Mouse (Mus musculus): ENCODE data around the gene Lingo1. TPM values are rescaled to one million over a fixed set of nuclear protein-coding genes. Genes with fewer than 3 reads are reported as not detected.

The Lingo1 gene
- total RNA-seq, 2 experiments from 2014 or later = not detected

DNA sequence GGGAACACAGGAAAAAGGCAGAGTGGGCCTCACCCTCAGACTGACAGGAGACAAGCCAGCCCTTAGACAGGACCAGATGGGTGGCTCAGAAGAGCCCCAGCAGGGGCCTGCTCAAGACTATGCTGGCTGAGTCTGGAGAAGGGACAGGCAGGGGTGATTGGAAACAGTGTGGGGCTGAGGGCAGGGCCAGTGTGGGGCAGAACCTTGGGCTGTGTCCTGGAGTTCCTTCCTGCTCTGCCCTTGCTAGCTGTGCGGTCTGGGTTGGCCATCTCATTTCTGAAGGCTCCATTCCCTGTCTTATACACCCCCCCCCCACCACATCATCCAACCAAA, 109.2 kb downstream of the Lingo1 start:
- ATAC-seq (replicated peaks; ENCODE audit: low FRiP score, low TSS enrichment, poor library complexity, severe bottlenecking) = no peak

DNA sequence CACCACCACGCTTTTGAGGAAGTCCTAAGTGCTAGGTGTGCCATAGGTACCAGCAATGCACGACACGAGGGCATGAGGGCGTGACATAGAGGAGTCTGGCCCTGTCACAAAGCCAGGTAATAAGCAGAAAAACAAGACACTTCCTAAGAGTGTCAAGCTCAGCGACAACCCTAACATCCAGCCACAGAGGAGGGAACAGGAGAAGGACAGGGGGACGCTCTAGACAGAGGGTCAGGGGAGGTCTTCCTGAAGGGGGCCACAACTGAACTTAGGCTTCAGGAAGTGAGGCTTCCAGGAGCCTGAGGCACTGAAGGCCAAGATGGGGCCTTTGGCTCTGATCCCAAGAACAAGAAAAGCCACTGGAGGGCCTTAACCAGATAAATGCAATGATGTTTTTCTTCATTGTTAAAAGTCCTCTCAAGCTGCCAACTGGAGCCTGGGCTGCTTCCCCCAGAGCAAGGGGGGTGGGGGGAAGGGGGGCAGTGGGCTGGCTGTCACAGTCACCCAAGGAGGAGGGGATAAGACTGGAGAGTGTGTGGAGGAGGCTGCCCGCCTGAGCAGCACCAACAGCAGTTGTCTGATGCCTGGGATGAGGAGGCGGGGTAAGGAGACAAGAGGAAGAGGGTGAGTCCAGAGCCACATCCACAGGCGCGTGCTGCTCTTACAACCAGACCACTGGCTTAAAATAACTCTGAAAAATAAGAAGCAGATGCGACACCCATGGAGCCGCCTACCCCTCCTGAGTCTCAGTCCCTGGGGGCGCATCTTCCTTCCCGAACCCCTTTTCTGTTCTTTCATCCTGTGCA, 109.7 kb downstream of the Lingo1 start:
- no peak for ATAC-seq (replicated peaks; ENCODE audit: low FRiP score, low TSS enrichment, poor library complexity, severe bottlenecking)

DNA sequence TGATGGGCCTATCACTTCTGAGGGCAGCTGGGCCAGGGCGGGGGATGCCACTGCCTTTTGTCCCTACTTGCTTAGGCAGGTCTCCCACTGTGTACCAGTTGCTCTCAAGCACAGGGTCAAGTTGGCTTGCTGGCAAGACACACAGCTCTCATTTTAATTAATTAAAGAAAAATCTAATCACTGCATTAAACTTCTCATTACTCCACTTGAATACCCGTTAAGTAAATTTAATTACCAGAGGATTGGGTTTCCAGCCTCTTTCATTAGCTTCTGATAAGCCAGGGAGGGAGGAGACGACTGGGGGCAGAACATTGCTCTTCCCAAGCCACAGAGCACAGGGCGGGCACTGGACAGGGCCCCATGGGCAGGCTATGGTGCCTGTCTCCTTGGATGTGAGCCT, 113.4 kb downstream of the Lingo1 start:
- no peak for ATAC-seq (replicated peaks; ENCODE audit: low FRiP score, low TSS enrichment, poor library complexity, severe bottlenecking)

DNA sequence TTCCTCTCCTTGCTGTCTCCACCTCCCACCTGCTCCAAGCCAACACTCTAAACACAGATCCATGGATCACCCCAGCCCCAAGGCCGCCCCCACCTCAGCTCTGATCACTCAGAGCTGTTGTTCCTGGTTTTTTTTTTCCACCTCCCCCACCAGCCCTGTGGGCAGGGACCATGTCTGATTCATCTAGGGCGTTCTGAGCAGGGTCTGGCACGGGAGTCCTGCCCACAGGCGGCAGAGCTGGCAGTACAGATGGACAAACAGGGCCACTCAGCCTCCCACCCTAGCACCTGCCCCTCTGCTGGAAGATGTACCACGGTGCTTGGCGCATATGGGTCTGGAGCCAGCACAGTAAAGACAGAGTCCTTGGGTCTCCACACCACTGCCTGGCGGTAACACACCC, 114.3 kb downstream of the Lingo1 start:
- ATAC-seq (replicated peaks; ENCODE audit: low FRiP score, low TSS enrichment, poor library complexity, severe bottlenecking) = no peak

DNA sequence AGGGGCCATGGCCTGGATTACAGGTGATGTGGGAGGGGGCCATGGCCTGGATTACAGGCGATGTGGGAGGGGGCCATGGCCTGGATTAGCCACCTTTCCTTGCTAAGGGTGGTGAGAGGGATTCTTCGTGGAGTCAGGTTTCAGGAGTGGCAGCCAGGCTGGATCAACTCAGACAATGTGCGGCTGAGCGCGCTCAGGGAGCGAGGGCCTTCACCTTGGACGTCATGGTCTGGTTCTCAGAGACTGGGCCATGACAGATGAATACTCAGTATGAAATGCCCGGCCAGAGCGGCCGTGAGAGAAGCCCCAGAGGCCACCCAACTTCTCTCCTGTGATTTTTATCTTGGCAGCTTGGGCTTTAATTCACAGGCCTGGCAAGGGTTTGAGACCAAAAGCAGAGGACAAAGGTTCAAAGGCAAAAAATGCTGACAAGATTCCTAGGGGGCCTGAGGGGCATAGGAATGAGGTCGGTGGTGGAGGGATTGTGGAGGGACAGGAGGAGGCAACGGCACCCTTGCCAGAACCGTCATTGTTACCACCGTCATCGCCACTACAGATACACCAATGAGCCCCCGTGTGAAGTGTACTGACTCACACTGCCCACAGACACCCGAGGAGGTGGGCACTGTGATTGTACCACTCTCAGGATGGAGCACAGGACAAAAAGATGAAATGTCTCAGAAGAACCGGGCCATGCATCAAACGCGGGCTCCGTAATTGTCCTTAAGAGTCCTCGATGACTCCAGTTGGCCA, 117.2 kb downstream of the Lingo1 start:
- no peak for ATAC-seq (replicated peaks; ENCODE audit: low FRiP score, low TSS enrichment, poor library complexity, severe bottlenecking)

DNA sequence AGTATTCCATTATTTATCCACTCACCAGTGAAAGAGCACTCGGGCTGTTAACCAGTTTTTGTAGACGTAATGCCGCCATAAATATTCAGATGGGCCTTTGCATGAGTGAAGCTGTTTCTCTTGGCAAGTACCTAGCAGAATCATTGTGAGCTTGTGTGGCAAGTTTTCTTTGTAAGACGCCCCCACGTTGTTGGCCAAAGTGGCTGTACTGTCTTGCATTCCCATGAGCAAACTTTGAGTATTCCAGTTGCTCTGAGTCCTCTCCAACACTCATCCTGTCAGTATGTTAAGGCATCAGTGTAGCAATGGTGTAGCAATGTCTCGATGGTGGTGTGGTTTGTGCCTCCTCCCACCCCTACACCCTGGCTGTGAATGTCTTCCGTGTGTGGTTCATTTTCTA, 120.6 kb downstream of the Lingo1 start:
- ATAC-seq (replicated peaks; ENCODE audit: low FRiP score, low TSS enrichment, poor library complexity, severe bottlenecking) = no peak

DNA sequence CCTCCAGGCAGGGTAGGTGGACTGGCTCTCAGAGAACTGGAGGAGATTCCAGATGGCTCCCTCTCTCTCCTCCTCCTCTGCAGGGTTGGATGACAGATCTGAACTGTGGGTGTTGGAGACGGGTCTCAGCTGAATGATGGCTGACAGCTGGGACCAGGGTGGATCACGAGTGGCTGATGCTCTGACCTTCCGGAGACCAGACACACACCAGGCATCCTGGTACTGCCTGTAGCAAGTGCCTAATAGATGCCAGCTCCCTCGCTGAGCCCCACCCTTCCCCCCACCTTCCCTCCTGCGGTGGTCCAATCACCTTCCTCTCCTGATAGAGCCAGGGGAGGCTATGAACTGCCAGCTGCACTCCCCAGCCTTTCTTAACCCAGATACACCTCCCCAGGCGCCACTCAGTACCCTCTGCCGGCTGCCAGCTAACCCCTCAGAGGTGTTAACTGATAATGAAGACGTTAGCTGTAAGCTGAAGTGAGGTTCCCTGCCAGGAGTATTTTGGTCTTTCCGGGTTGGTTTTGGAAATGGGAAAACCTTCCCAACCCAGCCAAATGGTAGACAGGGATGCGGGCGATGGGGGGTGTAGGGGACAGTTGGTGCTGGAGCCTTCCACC, 126.6 kb downstream of the Lingo1 start:
- no peak for ATAC-seq (replicated peaks; ENCODE audit: low FRiP score, low TSS enrichment, poor library complexity, severe bottlenecking)

DNA sequence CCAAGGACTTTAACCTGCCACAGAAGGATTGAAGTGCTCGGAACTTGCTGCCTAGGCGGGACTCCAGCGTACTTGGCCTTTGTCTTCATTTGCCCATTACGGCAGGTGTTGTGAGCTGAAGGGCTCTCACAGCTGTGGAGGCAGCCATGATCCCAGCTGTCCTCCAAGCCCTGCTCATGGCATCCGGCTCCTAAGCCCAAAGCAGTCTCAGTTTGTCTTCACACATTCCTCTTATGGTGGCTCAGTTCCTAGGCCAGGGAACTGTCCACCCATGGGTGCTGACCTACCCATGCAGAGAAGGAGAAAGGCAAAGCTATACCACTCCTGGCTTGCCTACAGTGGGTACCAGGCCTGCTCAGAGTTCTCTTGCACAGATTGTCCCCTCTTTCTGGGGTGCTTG, 132.1 kb downstream of the Lingo1 start:
- no peak for ATAC-seq (replicated peaks; ENCODE audit: low FRiP score, low TSS enrichment, poor library complexity, severe bottlenecking)

DNA sequence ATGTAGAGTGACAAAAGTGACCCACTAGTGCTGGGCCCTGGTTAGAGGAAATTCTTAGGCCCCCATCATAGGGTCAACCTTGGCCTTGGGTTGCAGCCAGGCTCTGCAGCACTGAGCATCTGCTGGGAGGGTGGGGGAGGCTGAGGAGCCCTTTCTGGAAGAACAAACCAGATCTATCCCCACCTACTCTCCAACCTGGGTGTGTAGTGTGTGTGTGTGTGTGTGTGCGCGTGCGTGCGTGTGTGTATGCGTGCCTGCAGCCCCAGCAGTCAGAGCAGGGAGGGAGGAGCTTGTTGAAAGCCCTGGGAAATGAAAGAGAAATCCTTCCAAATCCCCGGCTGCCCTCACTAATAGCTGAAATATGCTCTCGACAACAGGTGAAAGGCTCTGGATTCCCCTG, 133.3 kb downstream of the Lingo1 start:
- ATAC-seq (replicated peaks; ENCODE audit: low FRiP score, low TSS enrichment, poor library complexity, severe bottlenecking) = no peak

DNA sequence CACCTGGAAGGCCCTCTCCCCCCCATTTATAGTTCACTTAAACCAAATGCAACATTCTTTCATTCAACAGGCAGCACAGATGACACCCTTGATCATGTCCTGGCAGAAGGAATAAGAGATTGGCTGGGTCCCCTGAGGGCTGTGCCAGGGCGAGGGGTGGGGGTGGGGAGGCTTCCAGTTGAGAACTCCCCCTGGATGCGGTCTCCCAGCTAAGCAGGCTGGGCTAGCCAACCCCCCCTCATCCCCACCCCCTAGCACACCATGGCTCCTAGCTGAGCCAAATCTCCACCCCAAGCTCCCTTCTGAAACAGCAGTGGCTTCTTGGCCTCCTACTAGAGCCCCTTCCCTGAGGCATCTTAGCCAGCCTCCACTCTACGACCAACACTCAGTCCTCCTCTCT, 133.9 kb downstream of the Lingo1 start:
- no peak for ATAC-seq (replicated peaks; ENCODE audit: low FRiP score, low TSS enrichment, poor library complexity, severe bottlenecking)

DNA sequence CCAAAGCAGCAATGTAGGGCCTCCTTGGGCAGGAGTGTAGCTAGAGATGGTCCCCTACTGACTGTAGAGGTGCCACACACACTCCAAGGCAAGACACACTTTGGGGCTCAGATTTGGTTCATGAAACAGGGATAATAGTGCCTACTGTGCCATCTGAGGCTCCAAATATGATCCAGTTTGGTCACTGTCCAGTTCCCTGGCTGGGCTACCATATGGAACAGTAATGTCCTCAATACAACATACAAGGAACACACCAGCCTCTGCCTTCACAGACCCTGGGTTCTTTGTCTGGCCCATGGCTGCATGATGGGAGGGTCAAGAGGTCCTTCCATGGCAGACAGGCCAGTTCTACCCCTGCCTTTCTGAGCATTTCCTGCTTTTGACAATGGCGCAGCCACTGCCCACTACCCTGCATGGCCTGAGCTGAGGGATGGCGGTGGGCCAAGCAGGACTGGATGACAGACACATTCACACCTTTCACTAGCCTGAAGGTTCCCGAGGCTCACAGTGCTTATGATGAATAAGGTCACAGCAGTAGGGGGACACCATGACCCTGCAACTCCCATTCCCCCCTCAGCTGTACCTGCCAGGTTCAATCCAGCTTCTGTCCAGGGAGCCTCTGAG, 134.9 kb downstream of the Lingo1 start:
- ATAC-seq (replicated peaks; ENCODE audit: low FRiP score, low TSS enrichment, poor library complexity, severe bottlenecking) = no peak

DNA sequence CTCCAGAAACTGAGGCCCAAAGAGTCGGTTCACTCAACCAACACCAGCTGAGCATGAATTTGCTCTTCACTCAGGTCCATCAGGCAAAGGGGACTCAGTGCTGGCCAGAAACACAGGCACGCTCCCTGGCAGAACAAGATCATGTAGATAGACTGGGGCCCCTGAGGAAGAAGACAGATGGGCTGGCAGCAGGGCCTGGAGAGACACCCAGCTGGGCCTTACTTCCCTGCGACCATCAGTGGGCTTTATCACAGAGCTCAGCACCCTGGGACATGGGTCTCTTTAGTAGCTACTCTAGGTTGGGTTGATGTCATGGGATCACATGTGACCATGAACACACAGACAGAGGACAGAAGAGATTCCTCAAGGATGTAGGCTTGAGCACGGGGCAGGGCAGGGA, 137.7 kb downstream of the Lingo1 start:
- ATAC-seq (replicated peaks; ENCODE audit: low FRiP score, low TSS enrichment, poor library complexity, severe bottlenecking) = no peak

DNA sequence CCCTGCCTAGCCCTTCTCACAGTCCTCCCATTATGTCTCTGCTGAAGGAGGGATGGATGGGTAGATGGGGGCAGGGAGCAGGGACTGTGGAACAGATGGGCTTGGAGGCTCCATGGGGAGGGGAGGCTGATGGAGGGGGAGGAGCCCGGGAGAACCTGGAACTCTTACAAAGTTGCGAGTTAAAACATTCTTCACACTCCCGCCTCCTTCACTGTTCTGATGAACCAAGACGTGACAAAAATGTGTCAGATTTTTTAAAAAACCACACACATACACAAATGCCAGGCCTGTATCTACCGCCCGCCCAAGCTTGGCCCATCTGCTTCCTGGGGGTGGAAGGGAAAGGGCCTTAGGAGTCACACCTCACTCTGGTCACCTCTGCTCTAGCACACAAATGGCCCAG, 138.3 kb downstream of the Lingo1 start:
- ATAC-seq (replicated peaks; ENCODE audit: low FRiP score, low TSS enrichment, poor library complexity, severe bottlenecking) = no peak

DNA sequence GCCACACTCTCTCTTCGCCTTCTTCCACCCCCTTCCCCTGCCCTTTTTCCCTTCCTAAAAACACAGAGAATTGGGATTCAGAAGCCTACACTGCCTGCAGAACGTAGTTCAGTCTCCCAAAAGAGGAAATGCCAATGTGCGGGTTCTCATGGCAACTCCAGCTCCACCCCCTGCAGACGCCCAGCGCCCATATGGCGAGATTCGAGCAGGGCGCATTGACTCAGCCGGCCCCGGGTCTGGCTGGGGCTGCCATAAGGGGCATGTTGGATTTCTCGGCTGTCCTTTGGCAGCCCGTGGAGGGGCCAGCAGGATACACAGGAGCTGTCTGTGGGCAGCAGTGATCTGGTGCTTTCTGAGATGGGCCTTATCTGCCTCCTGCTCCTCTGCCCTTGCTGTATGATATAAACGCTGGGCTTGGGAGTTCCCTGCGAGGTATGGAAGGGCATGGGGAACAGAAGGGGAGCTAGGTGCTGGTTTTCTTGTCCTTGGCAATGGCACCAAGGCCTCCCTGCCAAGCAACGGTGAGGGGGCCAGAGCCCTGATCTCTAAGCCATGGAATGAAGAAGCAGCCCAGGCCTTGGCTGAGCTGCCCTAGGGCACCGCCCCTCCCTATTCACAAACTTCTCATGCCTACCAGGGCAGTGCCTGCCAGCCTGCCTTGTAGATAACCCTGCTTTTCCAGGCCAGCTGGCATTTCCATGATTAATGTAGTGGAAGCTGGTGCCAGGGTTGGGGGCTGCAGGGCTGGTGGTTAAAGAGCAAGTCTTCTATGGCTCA, 139.3 kb downstream of the Lingo1 start:
- no peak for ATAC-seq (replicated peaks; ENCODE audit: low FRiP score, low TSS enrichment, poor library complexity, severe bottlenecking)

DNA sequence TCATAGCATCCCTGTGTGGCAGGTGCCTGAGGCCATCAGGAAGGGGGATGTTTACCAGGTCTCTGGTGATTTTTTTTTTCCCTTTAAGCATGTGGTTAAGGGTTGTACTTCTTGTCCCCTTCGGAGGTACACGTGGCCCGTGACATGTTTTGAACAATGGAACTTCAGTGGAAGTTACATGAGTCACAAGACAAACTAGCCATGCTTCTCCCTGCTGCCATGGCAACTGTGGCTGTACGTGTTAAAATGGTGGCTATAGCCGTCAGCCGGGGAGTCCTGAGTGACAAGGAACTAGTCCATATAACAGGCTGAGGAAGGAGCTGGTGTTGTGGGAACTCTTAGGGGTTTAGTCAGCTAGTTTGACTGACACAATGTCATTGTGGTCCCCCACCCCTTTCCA, 141.1 kb downstream of the Lingo1 start:
- ATAC-seq (replicated peaks; ENCODE audit: low FRiP score, low TSS enrichment, poor library complexity, severe bottlenecking) = no peak

DNA sequence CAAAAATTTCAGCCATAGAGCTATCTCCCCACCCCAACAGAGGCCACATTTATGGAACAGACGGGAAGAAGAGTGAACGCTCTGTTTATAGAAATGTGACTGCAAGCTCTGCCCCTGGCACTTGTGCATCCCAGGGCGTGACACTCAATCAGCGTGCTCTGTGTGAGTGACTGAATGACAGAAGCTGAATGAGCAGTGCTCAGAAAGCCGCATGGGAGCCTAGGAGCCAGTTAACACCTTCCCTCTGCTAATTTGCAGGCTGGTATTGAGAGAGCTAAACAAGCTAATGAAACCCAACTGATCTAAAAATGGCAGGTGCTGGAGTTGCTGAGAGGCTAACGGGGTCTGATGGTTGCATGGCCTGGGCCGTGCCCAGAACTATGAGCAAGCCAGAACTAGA, 143.7 kb downstream of the Lingo1 start:
- no peak for ATAC-seq (replicated peaks; ENCODE audit: low FRiP score, low TSS enrichment, poor library complexity, severe bottlenecking)

DNA sequence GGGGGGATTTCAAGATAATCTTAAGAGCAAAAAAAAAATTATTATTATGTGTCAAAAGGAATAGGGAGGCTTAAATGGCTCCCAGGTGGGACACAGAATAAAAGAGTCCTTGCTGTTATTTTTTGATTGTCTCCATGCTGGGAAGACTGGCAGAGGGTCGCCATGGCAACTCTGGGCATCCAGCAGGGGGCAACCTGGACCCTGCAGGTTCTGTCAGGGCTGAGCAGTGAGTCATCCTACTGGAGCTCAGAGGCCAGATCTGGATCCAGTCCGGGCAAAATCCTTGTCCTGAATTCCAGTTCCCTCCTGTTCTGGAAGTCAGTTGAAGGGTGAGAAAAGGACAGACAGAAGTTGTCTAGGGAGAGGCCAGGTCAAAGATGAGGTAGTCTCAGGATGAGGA, 144.7 kb downstream of the Lingo1 start:
- ATAC-seq (replicated peaks; ENCODE audit: low FRiP score, low TSS enrichment, poor library complexity, severe bottlenecking) = no peak

DNA sequence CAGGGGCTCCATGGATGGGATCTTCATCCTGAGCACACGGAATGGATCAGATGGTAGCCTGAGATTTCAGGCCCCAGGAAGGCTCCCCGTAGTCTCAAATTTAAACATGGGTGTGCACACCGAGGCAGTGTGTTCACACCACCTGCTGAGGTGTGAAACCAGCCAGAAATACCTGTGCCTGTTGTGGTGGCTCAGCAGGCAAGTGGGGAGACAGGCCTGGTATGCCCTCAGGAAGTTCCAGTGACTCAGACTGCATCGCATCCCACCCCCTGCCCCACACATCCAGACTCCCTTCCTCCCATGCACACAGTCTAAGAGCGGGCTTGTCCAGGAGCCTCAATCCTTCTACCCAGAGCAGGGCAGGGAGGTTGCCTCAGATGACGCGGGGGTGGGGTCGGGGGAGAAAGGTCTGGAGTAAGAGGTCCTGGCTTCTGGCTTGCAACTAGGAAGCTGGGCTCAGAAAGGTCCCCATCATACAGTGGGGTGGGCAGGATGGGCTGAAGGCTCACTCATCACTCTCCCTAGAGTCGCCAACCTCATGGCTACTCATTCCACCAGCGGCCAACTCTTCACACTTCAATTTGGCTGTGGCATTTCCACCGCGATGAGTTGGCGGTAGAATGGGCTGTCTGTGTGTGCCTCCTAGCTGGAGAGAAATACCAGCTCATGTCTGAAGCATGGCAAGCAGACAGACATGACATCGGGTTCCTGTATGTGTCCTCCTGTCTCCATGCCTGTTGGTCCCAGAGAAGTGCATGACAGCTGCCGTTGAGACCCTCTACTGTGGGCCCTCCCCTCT, 149.8 kb downstream of the Lingo1 start:
- no peak for ATAC-seq (replicated peaks; ENCODE audit: low FRiP score, low TSS enrichment, poor library complexity, severe bottlenecking)

DNA sequence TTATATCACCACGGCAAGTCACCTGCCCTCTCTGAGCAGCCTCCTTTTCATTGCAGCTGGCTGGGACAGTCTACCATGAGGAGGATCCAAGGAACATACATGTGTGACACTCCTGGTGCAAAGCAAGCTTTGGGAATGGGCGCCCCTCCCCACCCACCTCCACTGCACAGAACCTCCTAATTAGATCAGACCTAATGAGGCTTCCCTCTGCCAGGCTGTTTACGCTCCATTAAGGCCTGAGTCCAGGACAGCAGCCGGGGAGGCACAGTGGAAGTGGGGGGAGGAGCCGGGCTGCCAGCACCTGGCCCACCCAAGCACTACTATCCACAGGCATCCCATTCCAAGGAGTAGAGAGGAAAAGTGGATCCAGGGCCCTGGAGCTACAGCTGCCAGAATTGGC, 152.8 kb downstream of the Lingo1 start:
- ATAC-seq (replicated peaks; ENCODE audit: low FRiP score, low TSS enrichment, poor library complexity, severe bottlenecking) = no peak
